Mouse (Mus musculus): ENCODE measurements around the gene Crisp4.

Crisp4 gene

GRCm38 (mm10) chr1:18145802-18146201 lies at the start of gene Crisp4:
Crisp4 (minus strand) TSS chr1:18145902.
- no peak for DNase-seq (ENCODE audit: low spot score)

GRCm38 (mm10) chr1:18191719-18192118 lies 46.0 kb upstream of the Crisp4 start:
- no peak for DNase-seq (ENCODE audit: low spot score)

GRCm38 (mm10) chr1:18190714-18191712 lies 45.3 kb upstream of the Crisp4 start:
- no peak for DNase-seq (ENCODE audit: low spot score)

- DNase-seq (ENCODE audit: low spot score), result no peak
Observed at GRCm38 (mm10) chr1:18181167-18181566, 35.5 kb upstream of the Crisp4 start.

GRCm38 (mm10) chr1:18170573-18170972 lies 24.9 kb upstream of the Crisp4 start:
- no peak for DNase-seq (ENCODE audit: low spot score)

- no peak for DNase-seq (ENCODE audit: low spot score)
Observed at GRCm38 (mm10) chr1:18168261-18168660, 22.6 kb upstream of the Crisp4 start.

DNA sequence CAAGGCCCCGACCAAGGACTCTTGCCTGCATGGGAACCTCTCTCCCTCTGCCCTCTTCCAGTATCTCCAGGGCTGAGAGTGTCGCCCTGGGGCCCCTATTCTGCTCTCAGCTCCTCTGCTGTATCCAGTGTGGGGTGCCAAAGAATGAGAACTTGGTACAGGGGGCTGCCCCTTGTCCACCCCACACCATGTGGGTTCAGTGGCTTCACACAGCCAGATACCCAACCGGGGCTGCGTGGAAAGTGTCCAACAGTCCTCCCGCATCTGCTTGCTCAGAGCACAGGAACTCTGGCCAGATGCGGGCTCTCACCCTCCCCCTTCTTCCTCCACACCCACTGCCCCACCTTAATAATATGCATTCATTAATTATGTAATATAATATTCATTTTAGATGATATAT lies 13.4 kb upstream of the Crisp4 start:
- DNase-seq (ENCODE audit: low spot score), result no peak

GRCm38 (mm10) chr1:18148211-18148610 lies 2.5 kb upstream of the Crisp4 start:
- no peak for DNase-seq (ENCODE audit: low spot score)

DNA sequence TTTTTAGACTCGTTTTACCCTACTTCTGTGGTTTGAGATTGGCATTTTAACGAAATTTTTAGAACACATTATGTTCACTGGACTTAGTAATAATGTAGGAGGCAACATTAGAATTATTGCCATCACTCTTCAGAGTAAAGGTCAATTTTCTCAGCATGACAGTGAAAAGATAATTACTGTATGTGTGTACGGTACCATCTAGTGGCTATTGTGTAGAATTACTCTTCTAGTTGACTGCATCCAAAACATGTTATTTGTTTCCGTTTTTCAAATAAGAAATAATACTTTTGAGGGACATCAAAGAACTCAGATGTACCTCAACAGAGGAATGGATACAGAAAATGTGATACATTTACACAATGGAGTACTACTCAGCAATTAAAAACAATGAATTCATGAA lies 14.0 kb downstream of the Crisp4 start:
- DNase-seq (ENCODE audit: low spot score), result no peak

GRCm38 (mm10) chr1:18129983-18130382 lies 15.7 kb downstream of the Crisp4 start:
- no peak for DNase-seq (ENCODE audit: low spot score)

DNA sequence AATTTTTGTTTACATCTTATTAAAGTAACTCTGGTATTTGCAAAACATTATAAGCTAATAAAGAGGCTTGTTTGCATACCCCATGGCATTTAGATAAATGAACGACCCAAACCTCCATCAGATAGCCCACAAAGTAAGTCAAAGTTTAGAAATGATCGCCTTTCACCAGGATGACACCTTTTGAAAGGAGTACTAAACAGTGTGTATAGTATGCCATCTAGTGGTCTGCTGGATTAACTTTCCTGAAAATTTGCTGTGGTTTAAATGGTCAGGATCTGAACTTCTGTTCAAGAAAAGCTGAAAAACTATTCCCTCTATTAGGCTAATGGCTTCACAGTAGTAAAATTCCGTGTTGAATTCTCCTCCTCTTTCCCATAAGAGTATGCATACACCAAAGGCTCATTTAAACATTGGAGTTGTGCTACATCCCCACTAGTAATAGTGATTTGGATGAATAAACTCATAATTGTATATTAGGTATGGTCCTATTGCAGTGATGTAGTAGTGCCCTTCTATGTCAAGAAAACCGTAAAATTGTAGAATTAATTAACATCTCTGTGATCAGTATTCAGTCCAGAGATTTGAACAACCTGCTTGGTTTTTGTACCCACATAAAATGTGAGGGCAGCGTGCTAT lies 38.9 kb downstream of the Crisp4 start:
- no peak for DNase-seq (ENCODE audit: low spot score)

DNA sequence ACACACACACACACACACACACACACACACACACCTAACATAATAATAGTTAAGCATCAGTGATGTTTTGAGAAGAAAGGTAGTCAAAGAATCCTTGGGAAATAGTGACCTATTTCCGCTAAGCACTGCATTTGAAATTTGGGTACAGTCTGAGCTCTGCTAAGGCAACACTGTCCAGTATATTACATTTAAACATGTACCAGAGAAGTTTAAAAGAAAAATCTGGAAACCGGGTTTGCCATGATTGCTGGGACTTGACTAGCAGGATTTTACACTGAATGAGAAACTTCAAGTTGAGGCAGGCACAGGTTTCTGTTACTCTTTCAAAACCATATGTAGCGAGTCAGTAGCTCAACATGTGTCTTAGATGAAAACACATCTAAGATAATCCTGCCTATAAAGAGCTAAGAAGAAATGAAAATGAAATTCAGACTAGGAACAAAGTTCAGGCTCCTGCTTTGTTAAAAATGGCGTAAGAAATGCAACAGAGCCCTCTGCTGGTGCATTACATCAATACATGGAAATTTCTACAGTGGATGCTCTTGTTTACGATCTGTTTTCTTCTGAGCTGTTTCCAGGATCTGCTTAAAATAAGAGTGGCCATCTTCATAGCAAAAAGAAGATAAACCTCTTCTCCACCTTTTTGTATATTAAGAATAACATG lies 39.7 kb downstream of the Crisp4 start:
- DNase-seq (ENCODE audit: low spot score), result no peak

DNA sequence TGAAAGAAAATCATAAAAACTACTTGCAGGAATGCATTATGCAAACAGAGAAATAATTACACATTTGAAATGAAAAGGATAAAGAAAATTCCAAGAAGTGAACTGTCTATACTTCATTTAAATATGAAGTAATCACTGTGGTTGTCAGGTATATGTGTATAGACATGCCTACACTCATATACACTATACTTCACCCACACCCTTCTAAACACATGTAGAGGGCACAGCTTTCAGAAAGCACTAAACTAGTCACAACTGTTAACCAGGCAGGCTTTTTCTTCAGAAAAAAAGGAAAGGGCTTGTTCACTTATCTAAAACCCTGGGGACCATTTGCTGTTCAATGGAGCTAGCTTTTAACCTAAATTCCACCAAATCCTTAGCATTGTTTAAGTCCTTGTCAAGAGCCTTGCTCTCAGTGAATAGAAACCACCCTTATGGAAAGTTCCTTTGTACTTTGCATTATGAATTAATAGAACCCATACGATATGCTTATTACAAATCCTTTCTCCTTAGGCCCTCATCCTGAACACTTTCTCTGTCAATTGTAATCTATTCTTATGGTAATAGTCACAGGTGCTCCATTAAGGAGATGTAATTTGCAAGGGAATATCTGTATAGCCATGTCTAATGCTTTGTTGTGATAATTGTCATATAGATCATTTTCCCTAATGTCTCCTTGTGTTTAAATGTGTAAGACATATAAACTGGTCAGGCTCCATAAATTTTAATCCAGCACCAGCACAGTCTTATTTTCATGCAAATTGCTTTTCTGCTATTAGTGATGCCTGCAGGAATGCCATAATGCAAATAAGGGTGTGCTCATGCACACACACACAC lies 40.5 kb downstream of the Crisp4 start:
- DNase-seq (ENCODE audit: low spot score), result no peak
